ENCODE assay signal across 21 mouse cellular contexts in genomic region chr5:140346050-140346449, GRCm38 (mm10). TPM values are rescaled to one million over a fixed set of nuclear protein-coding genes. Genes with fewer than 3 reads are reported as not detected.
A peak's percentile ranks its signal among the peaks of the same experiment; 100 is the strongest.
DNase-seq lines count a peak whose midpoint lies in the region; ATAC-seq lines count a peak whose summit lies in the region.
"Had no signal": no experiment of that assay in that cellular context is flagged by ENCODE, and none has a peak within 500 bp of the region (broad histone marks: within the 10 kb centered on the region; RNA-seq: fewer than 3 reads in every experiment).

No protein-coding gene starts in this region.

- H3K4me1 ChIP-seq in embryonic facial prominence, embryonic 14.5 days (ENCODE audit: control insufficient read depth, insufficient read depth, low read length), result no peaks in the 10 kb centered on the region
- no peaks in the 10 kb centered on the region for H3K4me1 ChIP-seq in embryonic facial prominence, embryonic 10.5 days
- H3K4me1 ChIP-seq in forebrain, embryonic 13.5 days, result no peaks in the 10 kb centered on the region
- H3K4me1 ChIP-seq: embryonic facial prominence, embryonic 12.5 days; embryonic facial prominence, embryonic 15.5 days; forebrain, embryonic 10.5 days; forebrain, embryonic 12.5 days; forebrain, embryonic 15.5 days had no signal

- no peaks in the 10 kb centered on the region for H3K9me3 ChIP-seq in embryonic facial prominence, embryonic 14.5 days (ENCODE audit: control insufficient read depth, low read length)
- H3K9me3 ChIP-seq in embryonic facial prominence, embryonic 10.5 days, result no peaks in the 10 kb centered on the region
- H3K9me3 ChIP-seq in forebrain, embryonic 13.5 days (replicated peaks), result no peaks in the 10 kb centered on the region
- H3K9me3 ChIP-seq: embryonic facial prominence, embryonic 12.5 days; embryonic facial prominence, embryonic 15.5 days; forebrain, embryonic 10.5 days; forebrain, embryonic 12.5 days; forebrain, embryonic 15.5 days had no signal

- DNase-seq in adrenal gland, adult (ENCODE audit: inconsistent age in 2 of 2, low spot score in 1 of 2), result peak; percentile 43 to 72
- DNase-seq in adrenal gland, postnatal 25 days, result no peak
- peak; percentile 34 for DNase-seq in adrenal gland, adult 8-10 months
- DNase-seq in adrenal gland, postnatal 14 days, result no peak
- no peak for DNase-seq in embryonic facial prominence, embryonic 14.5 days (ENCODE audit: low spot score)
- DNase-seq in embryonic facial prominence, embryonic 10.5 days (ENCODE audit: low spot score), result no peak
- DNase-seq: cerebellum, adult 11-12 months; cerebellum, adult 2 months; cerebellum, adult 9-10 months; cerebellum, postnatal 10 days; cerebellum, postnatal 25 days; embryo, embryonic 11 days; forebrain, postnatal 0 days had no signal

- peak overlapping the region; percentile 30; the same call in 1 of the 2 replicates for H3K9ac ChIP-seq in embryonic facial prominence, embryonic 14.5 days (ENCODE audit: low read depth, low read length)
- no peak overlapping the region for H3K9ac ChIP-seq in forebrain, embryonic 13.5 days
- H3K9ac ChIP-seq: embryonic facial prominence, embryonic 12.5 days; embryonic facial prominence, embryonic 15.5 days; forebrain, embryonic 12.5 days; forebrain, embryonic 15.5 days; forebrain, postnatal 0 days had no signal

- H3K4me3 ChIP-seq in embryonic facial prominence, embryonic 14.5 days (ENCODE audit: low read depth, low read length), result no peak overlapping the region
- no peak overlapping the region for H3K4me3 ChIP-seq in embryonic facial prominence, embryonic 10.5 days
- H3K4me3 ChIP-seq in forebrain, embryonic 13.5 days, result no peak overlapping the region
- H3K4me3 ChIP-seq: embryonic facial prominence, embryonic 12.5 days; embryonic facial prominence, embryonic 15.5 days; erythroblast, embryonic 14.5 days; forebrain, embryonic 10.5 days; forebrain, embryonic 12.5 days; forebrain, embryonic 15.5 days had no signal

- 60% methylated on average over 1 of the region's 1 CpGs for WGBS in embryonic facial prominence, embryonic 14.5 days
- 70% methylated on average over 1 of the region's 1 CpGs for WGBS in embryonic facial prominence, embryonic 10.5 days
- WGBS in forebrain, embryonic 13.5 days, result 100% methylated on average over 1 of the region's 1 CpGs

- ATAC-seq in embryonic facial prominence, embryonic 14.5 days (ENCODE audit: low read depth), result no peak
- no peak for ATAC-seq in forebrain, embryonic 13.5 days
- ATAC-seq: activated CD4-positive, CD25-positive, alpha-beta regulatory T cell, adult 4 months; forebrain, embryonic 15.5 days; forebrain, postnatal 0 days had no signal

- no peaks in the 10 kb centered on the region for H3K27me3 ChIP-seq in embryonic facial prominence, embryonic 14.5 days (replicated peaks; ENCODE audit: control insufficient read depth, insufficient read depth, low read length)
- H3K27me3 ChIP-seq in embryonic facial prominence, embryonic 10.5 days (replicated peaks; ENCODE audit: low read depth, poor library complexity, severe bottlenecking), result no peaks in the 10 kb centered on the region
- H3K27me3 ChIP-seq in forebrain, embryonic 13.5 days, result no peaks in the 10 kb centered on the region
- H3K27me3 ChIP-seq: embryonic facial prominence, embryonic 12.5 days; embryonic facial prominence, embryonic 15.5 days; forebrain, embryonic 12.5 days; forebrain, embryonic 15.5 days had no signal

- no peak overlapping the region for H3K27ac ChIP-seq in embryonic facial prominence, embryonic 14.5 days (replicated peaks; ENCODE audit: low read depth, low read length)
- no peak overlapping the region for H3K27ac ChIP-seq in embryonic facial prominence, embryonic 10.5 days (replicated peaks)
- H3K27ac ChIP-seq in forebrain, embryonic 13.5 days, result no peak overlapping the region
- H3K27ac ChIP-seq: embryonic facial prominence, embryonic 12.5 days; embryonic facial prominence, embryonic 15.5 days; forebrain, embryonic 10.5 days; forebrain, embryonic 12.5 days; forebrain, embryonic 15.5 days had no signal

- peaks cover 42% of the 10 kb centered on the region; the same call in 1 of the 2 replicates for H3K36me3 ChIP-seq in embryonic facial prominence, embryonic 14.5 days (ENCODE audit: control insufficient read depth, insufficient read depth, low read length)
- peaks cover 89% of the 10 kb centered on the region for H3K36me3 ChIP-seq in embryonic facial prominence, embryonic 10.5 days (replicated peaks)
- H3K36me3 ChIP-seq in forebrain, embryonic 13.5 days (ENCODE audit: poor library complexity, severe bottlenecking), result peaks cover 54% of the 10 kb centered on the region

- no peak overlapping the region for H3K4me2 ChIP-seq in embryonic facial prominence, embryonic 14.5 days (ENCODE audit: low read depth, low read length)
- H3K4me2 ChIP-seq in forebrain, embryonic 13.5 days, result no peak overlapping the region
- H3K4me2 ChIP-seq: embryonic facial prominence, embryonic 12.5 days; embryonic facial prominence, embryonic 15.5 days; forebrain, embryonic 12.5 days; forebrain, embryonic 15.5 days had no signal

RNA-seq across cellular contexts. Expression of gene Mrm2, which starts 14.4 kb away (rescaled TPM):
- 17.8 and 18.4 TPM in 2 replicates for total RNA-seq in adrenal gland, postnatal 25 days (2021)
- total RNA-seq in adrenal gland, adult 8-10 months (2022), result 10 to 100 TPM; 18.8 to 22.4 (median 21.2) TPM
- total RNA-seq in adrenal gland, postnatal 14 days (2021), result 11.2 and 13.9 TPM in 2 replicates
- polyA plus RNA-seq in embryonic facial prominence, embryonic 14.5 days (2014; fragmentation: Nextera tagmentation; extraction: Ambion mirVana), result 18.0 and 19.9 TPM in 2 replicates
- polyA plus RNA-seq in embryonic facial prominence, embryonic 10.5 days (2016; fragmentation: Nextera tagmentation; extraction: Ambion mirVana), result 22.1 and 25.1 TPM in 2 replicates
- polyA plus RNA-seq in forebrain, embryonic 13.5 days (2015; fragmentation: Nextera tagmentation; extraction: Ambion mirVana), result 20.8 and 21.8 TPM in 2 replicates

RNA-seq across cellular contexts. Expression of gene Nudt1, which starts 24.6 kb away (rescaled TPM):
- 23.5 and 29.0 TPM in 2 replicates for total RNA-seq in adrenal gland, postnatal 25 days (2021)
- total RNA-seq in adrenal gland, adult 8-10 months (2022), result 10 to 100 TPM; 16.3 to 25.3 (median 22.0) TPM
- 15.9 and 21.1 TPM in 2 replicates for total RNA-seq in adrenal gland, postnatal 14 days (2021)
- 33.1 and 35.2 TPM in 2 replicates for polyA plus RNA-seq in embryonic facial prominence, embryonic 14.5 days (2014; fragmentation: Nextera tagmentation; extraction: Ambion mirVana)
- polyA plus RNA-seq in embryonic facial prominence, embryonic 10.5 days (2016; fragmentation: Nextera tagmentation; extraction: Ambion mirVana), result 52.8 and 55.9 TPM in 2 replicates
- polyA plus RNA-seq in forebrain, embryonic 13.5 days (2015; fragmentation: Nextera tagmentation; extraction: Ambion mirVana), result 35.7 and 37.8 TPM in 2 replicates

RNA-seq across cellular contexts. Expression of gene Mad1l1, which starts 24.7 kb away (rescaled TPM):
- total RNA-seq in adrenal gland, postnatal 25 days (2021), result 17.2 and 23.1 TPM in 2 replicates
- total RNA-seq in adrenal gland, adult 8-10 months (2022), result 10 to 100 TPM; 16.3 to 28.0 (median 21.1) TPM
- 19.1 and 21.5 TPM in 2 replicates for total RNA-seq in adrenal gland, postnatal 14 days (2021)
- polyA plus RNA-seq in embryonic facial prominence, embryonic 14.5 days (2014; fragmentation: Nextera tagmentation; extraction: Ambion mirVana), result 38.0 and 44.3 TPM in 2 replicates
- polyA plus RNA-seq in embryonic facial prominence, embryonic 10.5 days (2016; fragmentation: Nextera tagmentation; extraction: Ambion mirVana), result 63.5 and 63.9 TPM in 2 replicates
- 43.1 and 44.5 TPM in 2 replicates for polyA plus RNA-seq in forebrain, embryonic 13.5 days (2015; fragmentation: Nextera tagmentation; extraction: Ambion mirVana)

RNA-seq across cellular contexts. Expression of gene Snx8, which starts 43.0 kb away (rescaled TPM):
- 18.0 and 18.4 TPM in 2 replicates for total RNA-seq in adrenal gland, postnatal 25 days (2021)
- 10 to 100 TPM; 14.8 to 21.0 (median 18.5) TPM for total RNA-seq in adrenal gland, adult 8-10 months (2022)
- total RNA-seq in adrenal gland, postnatal 14 days (2021), result 17.7 and 26.1 TPM in 2 replicates
- polyA plus RNA-seq in embryonic facial prominence, embryonic 14.5 days (2014; fragmentation: Nextera tagmentation; extraction: Ambion mirVana), result 10.7 and 11.2 TPM in 2 replicates
- 26.3 and 27.7 TPM in 2 replicates for polyA plus RNA-seq in embryonic facial prominence, embryonic 10.5 days (2016; fragmentation: Nextera tagmentation; extraction: Ambion mirVana)
- polyA plus RNA-seq in forebrain, embryonic 13.5 days (2015; fragmentation: Nextera tagmentation; extraction: Ambion mirVana), result 17.6 and 20.6 TPM in 2 replicates

Comparison
In these comparisons a context has a peak if more than half of its experiments do, and no peak if none do; other contexts are left out.
1. DNase-seq: peak in adrenal gland, adult (2 of 2) and adrenal gland, adult 8-10 months (single experiment); none in adrenal gland, postnatal 25 days (single experiment), adrenal gland, postnatal 14 days (single experiment), embryonic facial prominence, embryonic 14.5 days (single experiment) and embryonic facial prominence, embryonic 10.5 days (single experiment).